Mouse (Mus musculus): ENCODE data around the gene Tctex1d2.
A peak's percentile ranks its signal among the peaks of the same experiment; 100 is the strongest.

The Tctex1d2 gene

GRCm38 (mm10) chr16:32419517-32420483 lies at the start of gene Tctex1d2:
Gene Tctex1d2, plus strand, starts transcription at chr16:32419702.
- peak; percentile 98 for DNase-seq (ENCODE audit: extremely low read depth, insufficient read length, low spot score)

DNA sequence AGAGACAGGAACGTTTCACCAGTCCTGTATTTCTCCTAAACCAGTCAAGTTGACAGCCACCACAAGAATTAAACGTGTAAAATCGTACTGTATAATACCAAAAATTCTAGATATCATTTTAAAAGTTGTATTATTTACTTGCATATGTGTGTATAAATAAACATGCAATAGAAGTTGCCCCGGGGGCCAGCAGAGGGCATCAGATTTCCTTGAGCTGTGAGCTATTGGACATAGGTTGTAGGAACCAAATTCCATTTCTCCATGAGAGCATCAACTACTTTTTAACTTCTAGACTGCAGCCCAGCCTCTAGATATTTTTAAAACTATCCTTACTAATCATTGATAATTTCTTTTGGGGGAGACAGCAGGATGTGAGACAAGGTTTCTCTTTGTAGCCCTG lies 48.2 kb upstream of the Tctex1d2 start:
- DNase-seq (ENCODE audit: extremely low read depth, insufficient read length, low spot score): no peak

GRCm38 (mm10) chr16:32379575-32379974 lies 39.9 kb upstream of the Tctex1d2 start:
- DNase-seq (ENCODE audit: extremely low read depth, insufficient read length, low spot score): no peak

DNA sequence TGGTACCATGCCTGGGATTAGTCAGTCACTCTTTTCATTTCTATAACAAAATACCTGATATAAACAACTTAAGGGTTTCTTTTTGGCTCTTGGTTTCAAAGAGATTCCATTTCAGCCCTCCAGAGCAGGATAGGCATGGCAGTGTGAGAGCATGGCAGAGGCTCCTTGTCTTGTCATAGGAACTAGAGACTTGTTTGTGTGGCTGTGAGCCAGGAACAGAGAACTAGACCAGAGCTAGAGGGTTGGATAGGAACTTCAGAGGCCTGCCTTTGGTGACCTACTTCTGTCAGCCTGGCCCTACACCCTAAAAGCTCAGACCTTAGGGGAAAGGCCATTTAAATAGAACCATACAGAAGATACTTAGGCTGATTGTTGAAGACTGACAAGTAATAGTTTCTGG lies 36.6 kb upstream of the Tctex1d2 start:
- no peak for DNase-seq (ENCODE audit: extremely low read depth, insufficient read length, low spot score)

DNA sequence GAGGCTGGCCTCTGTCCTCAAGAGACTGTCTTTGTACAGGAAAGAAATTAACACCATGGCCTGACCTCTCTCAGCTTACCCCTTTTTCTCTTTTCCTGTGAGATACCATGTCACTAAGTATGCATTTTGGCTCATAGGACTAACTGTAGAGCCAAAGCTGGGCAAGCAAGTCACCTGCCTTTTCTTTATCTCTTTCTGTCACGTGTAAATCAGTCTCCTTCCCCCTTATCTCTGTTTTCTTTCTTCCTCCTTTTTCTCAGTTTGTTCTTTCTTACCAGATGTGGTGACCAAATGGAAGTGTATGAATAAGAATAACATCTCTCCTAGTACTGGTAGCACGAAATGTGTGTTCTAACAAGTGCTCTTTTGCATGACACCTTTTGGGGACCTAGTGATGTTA lies 34.6 kb upstream of the Tctex1d2 start:
- no peak for DNase-seq (ENCODE audit: extremely low read depth, insufficient read length, low spot score)

GRCm38 (mm10) chr16:32386826-32387225 lies 32.7 kb upstream of the Tctex1d2 start:
- no peak for DNase-seq (ENCODE audit: extremely low read depth, insufficient read length, low spot score)

- DNase-seq (ENCODE audit: extremely low read depth, insufficient read length, low spot score): no peak
Observed at GRCm38 (mm10) chr16:32389049-32389448, 30.5 kb upstream of the Tctex1d2 start.

GRCm38 (mm10) chr16:32389841-32390240 lies 29.7 kb upstream of the Tctex1d2 start:
- DNase-seq (ENCODE audit: extremely low read depth, insufficient read length, low spot score): no peak

DNA sequence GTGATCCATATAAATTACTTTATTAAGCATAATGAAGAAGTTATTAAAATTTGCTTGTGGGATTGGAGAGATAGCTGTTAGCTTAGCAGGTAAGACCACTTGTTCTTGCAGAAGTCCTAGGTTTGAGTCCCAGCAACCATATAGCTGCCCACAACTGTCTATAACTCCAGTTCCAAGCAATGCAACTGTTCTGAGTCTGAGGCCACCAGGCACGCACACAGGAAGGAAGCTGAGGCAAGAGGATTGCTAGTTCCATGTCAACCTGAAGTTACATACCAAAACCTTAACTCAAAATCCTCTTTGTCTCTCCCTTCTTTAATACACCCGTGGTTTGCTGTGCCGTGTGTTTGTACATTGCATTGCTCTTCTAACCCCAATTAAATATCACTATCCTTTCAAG lies 28.6 kb upstream of the Tctex1d2 start:
- no peak for DNase-seq (ENCODE audit: extremely low read depth, insufficient read length, low spot score)

DNA sequence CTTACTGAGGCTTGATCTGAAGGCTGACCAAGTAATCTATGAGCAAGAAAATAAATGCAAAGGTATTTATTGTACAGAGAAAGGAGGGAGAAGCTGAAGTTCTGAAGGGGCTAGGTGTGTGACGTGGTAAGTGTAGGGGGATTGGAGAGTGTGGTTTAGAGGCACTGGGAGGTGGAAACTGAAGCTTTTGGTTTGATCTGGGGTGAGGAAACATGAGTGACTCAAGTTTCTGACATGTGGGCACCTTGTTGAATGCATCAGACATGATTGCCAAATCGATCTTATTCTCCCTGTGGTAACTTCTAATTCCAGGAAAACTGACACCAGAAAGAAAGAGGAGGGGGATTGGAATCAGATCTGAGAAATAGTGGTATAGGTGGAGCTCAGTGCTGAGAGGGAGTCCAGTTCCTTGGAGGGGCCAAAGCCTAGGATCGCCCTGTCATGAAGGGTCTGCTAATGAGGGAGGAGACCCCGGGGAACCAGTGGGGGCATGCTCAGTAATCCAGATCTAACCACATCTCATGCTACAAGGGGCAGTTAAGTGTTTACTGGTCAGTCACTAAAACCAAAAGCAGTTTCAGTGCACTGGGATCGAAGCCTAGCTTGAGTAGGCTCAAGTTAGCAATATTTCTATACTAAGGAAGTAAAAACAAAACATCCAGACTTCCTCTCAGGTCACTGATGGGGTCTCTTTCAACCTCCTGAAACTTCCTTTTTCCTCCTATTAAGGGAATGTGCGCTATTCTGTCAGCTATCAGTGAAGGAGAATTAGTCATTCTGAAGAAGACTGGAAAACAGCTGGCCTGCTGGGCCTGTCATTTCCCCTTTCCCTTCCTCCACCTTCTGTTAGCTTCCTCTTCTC lies 23.6 kb upstream of the Tctex1d2 start:
- DNase-seq (ENCODE audit: extremely low read depth, insufficient read length, low spot score): no peak

- no peak for DNase-seq (ENCODE audit: extremely low read depth, insufficient read length, low spot score)
Observed at GRCm38 (mm10) chr16:32396541-32396835, 23.0 kb upstream of the Tctex1d2 start.

DNA sequence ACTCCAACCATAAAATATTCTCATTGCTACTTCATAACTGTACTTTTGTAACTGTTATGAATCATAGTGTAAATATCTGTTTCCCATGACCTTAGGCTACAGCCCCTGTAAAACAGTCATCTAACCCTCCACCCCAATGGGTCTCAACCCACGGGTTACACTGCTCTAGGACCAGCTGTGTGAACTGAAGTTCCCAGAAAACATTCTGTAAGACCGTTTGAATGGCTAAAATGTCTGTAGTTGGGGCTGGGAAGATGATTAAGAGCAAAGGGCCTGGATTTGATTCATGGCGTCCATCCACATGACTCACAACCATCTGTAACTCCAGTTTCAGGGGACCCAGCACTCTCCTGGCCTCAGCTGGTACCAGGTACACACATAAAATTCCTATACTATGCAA lies 21.3 kb upstream of the Tctex1d2 start:
- peak; percentile 44 for DNase-seq (ENCODE audit: extremely low read depth, insufficient read length, low spot score)

DNA sequence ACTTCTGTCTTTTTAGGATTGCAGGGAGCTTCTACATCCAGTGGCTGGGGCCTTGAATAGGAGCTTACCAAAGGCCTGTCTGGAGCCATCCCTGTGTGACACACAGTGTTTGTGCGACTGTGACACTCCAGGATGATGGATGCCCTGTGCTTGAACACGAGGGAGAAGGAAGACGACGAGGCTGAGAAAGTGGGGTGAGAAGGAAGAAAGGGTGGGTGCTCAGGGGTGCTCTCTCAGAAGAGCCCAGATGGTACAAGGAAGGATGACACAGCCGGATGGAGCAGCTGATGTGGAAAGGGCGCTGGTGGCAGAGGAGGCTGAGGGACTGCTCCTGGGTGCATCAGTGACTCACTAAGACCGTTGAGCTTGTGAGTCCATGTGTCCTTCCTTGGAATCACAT lies 19.2 kb upstream of the Tctex1d2 start, which contains the start of gene Tm4sf19:
Gene Tm4sf19, plus strand, starts transcription at position 240 of the 400 bp plus-strand sequence.
- DNase-seq (ENCODE audit: extremely low read depth, insufficient read length, low spot score): no peak

DNA sequence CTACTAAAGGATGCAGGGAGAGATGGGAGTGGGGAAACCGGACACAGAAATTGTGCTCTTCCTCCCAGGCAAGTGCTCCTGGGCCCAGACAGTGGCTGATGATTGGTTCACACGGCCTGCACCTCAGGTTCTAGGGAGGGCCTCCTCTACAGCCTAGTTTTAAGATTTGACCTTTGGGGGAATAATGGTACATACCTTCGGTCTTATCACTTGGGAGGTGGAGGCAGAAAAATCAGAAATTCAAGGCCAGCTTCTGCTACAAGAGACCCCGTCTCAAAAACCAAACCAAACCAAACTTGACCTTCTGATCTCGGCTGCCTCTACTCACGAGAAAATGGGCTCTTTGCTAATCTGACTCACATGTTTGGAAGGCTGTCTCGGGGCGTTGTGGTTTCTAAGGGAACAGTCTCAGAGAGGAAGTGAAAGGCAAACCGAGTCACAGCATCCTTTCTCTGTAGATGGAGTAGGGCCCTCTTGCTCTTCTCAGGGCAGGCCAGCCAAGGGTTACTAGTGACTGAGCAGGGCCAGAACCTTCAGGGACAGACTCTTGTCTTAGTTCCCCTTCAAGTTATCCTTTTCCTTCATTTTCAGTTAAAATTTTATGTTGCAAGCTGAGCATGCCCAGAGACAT lies 18.1 kb upstream of the Tctex1d2 start:
- peak; percentile 54 for DNase-seq (ENCODE audit: extremely low read depth, insufficient read length, low spot score)

- DNase-seq (ENCODE audit: extremely low read depth, insufficient read length, low spot score): no peak
Observed at GRCm38 (mm10) chr16:32402818-32403217, 16.7 kb upstream of the Tctex1d2 start.

DNA sequence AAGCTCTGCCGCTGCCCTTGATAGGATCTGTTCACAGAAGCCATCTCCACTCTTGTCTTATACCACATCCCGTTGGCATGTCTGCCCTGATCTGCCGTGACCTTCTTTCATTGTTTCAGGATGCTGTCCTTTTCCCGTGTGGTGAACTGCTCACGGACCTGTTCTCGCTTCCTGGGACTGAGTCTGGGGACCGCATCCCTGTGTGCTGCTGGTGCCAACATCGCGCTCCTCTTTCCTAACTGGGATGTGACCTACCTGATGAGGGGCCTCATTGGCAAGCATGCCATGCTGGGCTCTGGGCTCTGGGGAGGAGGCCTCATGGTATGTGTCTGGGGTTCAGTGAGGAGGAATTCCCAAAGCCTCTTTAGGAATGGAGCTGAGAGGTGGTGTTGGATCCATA lies 13.8 kb upstream of the Tctex1d2 start:
- DNase-seq (ENCODE audit: extremely low read depth, insufficient read length, low spot score): no peak

- DNase-seq (ENCODE audit: extremely low read depth, insufficient read length, low spot score): no peak
Observed at GRCm38 (mm10) chr16:32406671-32407070, 12.8 kb upstream of the Tctex1d2 start.

- DNase-seq (ENCODE audit: extremely low read depth, insufficient read length, low spot score): no peak
Observed at GRCm38 (mm10) chr16:32407730-32408129, 11.8 kb upstream of the Tctex1d2 start.

- no peak for DNase-seq (ENCODE audit: extremely low read depth, insufficient read length, low spot score)
Observed at GRCm38 (mm10) chr16:32417457-32417856, 2.0 kb upstream of the Tctex1d2 start.

- DNase-seq (ENCODE audit: extremely low read depth, insufficient read length, low spot score): no peak
Observed at GRCm38 (mm10) chr16:32427506-32427905, 8.0 kb downstream of the Tctex1d2 start.

GRCm38 (mm10) chr16:32430474-32431046 lies 11.1 kb downstream of the Tctex1d2 start, which contains the start of gene Pcyt1a:
Gene Pcyt1a, plus strand, starts transcription at chr16:32430921.
- peak; percentile 98 for DNase-seq (ENCODE audit: extremely low read depth, insufficient read length, low spot score)
